Mouse (Mus musculus) gastrocnemius, adult 2 months (tissue): ENCODE data around the gene Mrvi1. TPM values are rescaled to one million over a fixed set of nuclear protein-coding genes. Genes with fewer than 3 reads are reported as not detected.

ENCODE experiments used
- DNase-seq: peaks from one replicate; pipeline ENCODE4 v3.0.0; 2022
- H3K27ac ChIP-seq: fragments of 200-600 bp; 2 replicates; pipeline ENCODE4 v1.8.1; 2022; ENCODE audit warnings: mild to moderate bottlenecking
- H3K4me3 ChIP-seq: fragments of 200-600 bp; 2 replicates; pipeline ENCODE4 v1.8.1; 2022; ENCODE audit warnings: mild to moderate bottlenecking, moderate library complexity
- CTCF ChIP-seq: fragments of 200-600 bp; IDR thresholded peaks from 2 replicates; pipeline ENCODE4 v1.8.1; 2022; ENCODE audit warnings: antibody characterized with exemption, mild to moderate bottlenecking, moderate library complexity
- intact Hi-C: fragments of 180-260 bp; cut with DNase I; formaldehyde crosslinking; loops from one replicate; pipeline ENCODE4 v1.15.1; 2025
- total RNA-seq, 2 experiments: library from RNA; stranded (reverse); gene quantifications; 2 replicates each; pipeline ENCODE4 v1.2.3; 2021

The Mrvi1 gene
- total RNA-seq, 2 experiments from 2014 or later = 4.1 to 4.7 TPM

- intact Hi-C loops = no loop called here
- H3K27ac ChIP-seq = no peak overlapping the region
- no peak overlapping the region for H3K4me3 ChIP-seq
- no peak for DNase-seq
- no peak for TF ChIP-seq CTCF
Measured at GRCm38 (mm10) chr7:110853611-110854010, 128.7 kb downstream of the Mrvi1 start.

GRCm38 (mm10) chr7:110851541-110852203 lies 130.6 kb downstream of the Mrvi1 start:
- no peak for DNase-seq
- Histone ChIP-seq H3K4me3 (no peak overlapping the region), H3K27ac (0 out of 2 replicates have a peak overlapping the region, but pooled peaks have one; percentile 16)
- intact Hi-C loops = no loop called here
- TF ChIP-seq CTCF = no peak

- TF ChIP-seq CTCF = no peak
- DNase-seq = no peak
- intact Hi-C loops = no loop called here
- H3K27ac ChIP-seq = no peak overlapping the region; the same call in 1 of the 2 replicates
- no peak overlapping the region for H3K4me3 ChIP-seq
Measured at GRCm38 (mm10) chr7:110848371-110848770, 133.9 kb downstream of the Mrvi1 start.

- DNase-seq = no peak
- no peak overlapping the region for H3K27ac ChIP-seq
- intact Hi-C loops = no loop called here
Measured at GRCm38 (mm10) chr7:110847321-110847720, 134.9 kb downstream of the Mrvi1 start.

GRCm38 (mm10) chr7:110843916-110844874 lies 138.1 kb downstream of the Mrvi1 start, which contains the start of gene Rnf141:
Gene Rnf141, minus strand, starts transcription at chr7:110844457.
- peak within 1 kb of the TSS; percentile 78 for H3K4me3 ChIP-seq
- intact Hi-C loops = no loop called here
- DNase-seq = peak; percentile 94
- TF ChIP-seq CTCF = peak; percentile 65
- peak within 1 kb of the TSS; percentile 94 for H3K27ac ChIP-seq

More at GRCm38 (mm10) chr7:110847321-110847720, 134.9 kb downstream of the Mrvi1 start:
- no peak overlapping the region for H3K4me3 ChIP-seq
- TF ChIP-seq CTCF = no peak

GRCm38 (mm10) chr7:110840332-110840731 lies 141.9 kb downstream of the Mrvi1 start:
- TF ChIP-seq CTCF = no peak
- intact Hi-C loops = no loop called here
- no peak overlapping the region; the same call in 1 of the 2 replicates for H3K27ac ChIP-seq
- no peak overlapping the region for H3K4me3 ChIP-seq
- no peak for DNase-seq

GRCm38 (mm10) chr7:110834522-110834921 lies 147.7 kb downstream of the Mrvi1 start:
- H3K27ac ChIP-seq = no peak overlapping the region
- DNase-seq = no peak
- H3K4me3 ChIP-seq = no peak overlapping the region
- TF ChIP-seq CTCF = no peak
- intact Hi-C loops = no loop called here

- Histone ChIP-seq H3K4me3 (no peak overlapping the region), H3K27ac (no peak overlapping the region)
- DNase-seq = no peak
- intact Hi-C loops = no loop called here
- no peak for TF ChIP-seq CTCF
Measured at GRCm38 (mm10) chr7:110834018-110834417, 148.2 kb downstream of the Mrvi1 start.

GRCm38 (mm10) chr7:110833024-110833423 lies 149.2 kb downstream of the Mrvi1 start:
- Histone ChIP-seq H3K4me3 (no peak overlapping the region), H3K27ac (no peak overlapping the region)
- DNase-seq = no peak
- intact Hi-C loops = no loop called here
- no peak for TF ChIP-seq CTCF

GRCm38 (mm10) chr7:110823995-110824953 lies 158.0 kb downstream of the Mrvi1 start:
- intact Hi-C loops = no loop called here

GRCm38 (mm10) chr7:110823593-110823992 lies 158.7 kb downstream of the Mrvi1 start:
- H3K27ac ChIP-seq = no peak overlapping the region; the same call in 1 of the 2 replicates
- TF ChIP-seq CTCF = no peak
- DNase-seq = no peak
- no peak overlapping the region for H3K4me3 ChIP-seq
- intact Hi-C loops = no loop called here

More at GRCm38 (mm10) chr7:110823995-110824953, 158.0 kb downstream of the Mrvi1 start:
- peak; percentile 41 for DNase-seq
- H3K27ac ChIP-seq = peak overlapping the region; percentile 2; the same call in 1 of the 2 replicates
- no peak for TF ChIP-seq CTCF
- H3K4me3 ChIP-seq = no peak overlapping the region

GRCm38 (mm10) chr7:110823076-110823475 lies 159.2 kb downstream of the Mrvi1 start:
- no peak overlapping the region for H3K27ac ChIP-seq
- H3K4me3 ChIP-seq = no peak overlapping the region
- intact Hi-C loops = no loop called here
- no peak for DNase-seq
- no peak for TF ChIP-seq CTCF
